Mouse (Mus musculus) naive thymus-derived CD4-positive, alpha-beta T cell, adult 5 months (primary cell): Measurements from ENCODE around the gene Gm13119. TPM values are rescaled to one million over a fixed set of nuclear protein-coding genes. Genes with fewer than 3 reads are reported as not detected.

Source experiments
- polyA plus RNA-seq: library from polyadenylated mRNA; unstranded; fragments of 100-300 nt; shearing (Covaris generic); gene quantifications from one replicate; pipeline ENCODE4 v1.2.1, GENCODE M21; 2017

Gm13119 gene
- polyA plus RNA-seq, result not detected

GRCm38 (mm10) chr4:144357642-144358041, at the start of gene Gm13119:
TSS of gene Gm13119 (plus strand) at chr4:144357942.

GRCm38 (mm10) chr4:144329949-144330348, 27.8 kb upstream of the Gm13119 start, which contains the start of gene Gm13128:
TSS of gene Gm13128 (plus strand) at chr4:144330249.

GRCm38 (mm10) chr4:144377911-144378310, 20.2 kb downstream of the Gm13119 start, which contains the start of gene Pramef20:
TSS of gene Pramef20 (minus strand) at chr4:144377933.

GRCm38 (mm10) chr4:144408290-144408689, 50.5 kb downstream of the Gm13119 start, which contains the start of gene Pramef12:
TSS of gene Pramef12 (minus strand) at chr4:144408464.

Other genes starting within 250 kb of the Gm13119 start
- not detected for gene Oog3, start 195.3 kb upstream of the Gm13119 start, polyA plus RNA-seq
- not detected for gene Oog2, start 167.2 kb upstream of the Gm13119 start, polyA plus RNA-seq
- not detected for gene C87977, start 144.6 kb upstream of the Gm13119 start, polyA plus RNA-seq
- not detected for gene Pramel5, start 77.5 kb upstream of the Gm13119 start, polyA plus RNA-seq
- gene Gm13128, start 27.7 kb upstream of the Gm13119 start, polyA plus RNA-seq, result not detected
- gene Pramef20, start 20.0 kb downstream of the Gm13119 start, polyA plus RNA-seq, result not detected
- not detected for gene Pramef12, start 50.5 kb downstream of the Gm13119 start, polyA plus RNA-seq
- gene 1700012P22Rik, start 80.8 kb downstream of the Gm13119 start, polyA plus RNA-seq, result not detected
- gene Gm9944, start 95.4 kb downstream of the Gm13119 start, polyA plus RNA-seq, result not detected
- not detected for gene Aadacl3, start 105.8 kb downstream of the Gm13119 start, polyA plus RNA-seq
- gene 9430007A20Rik, start 161.9 kb downstream of the Gm13119 start, polyA plus RNA-seq, result not detected
- gene Gm13124, start 207.2 kb downstream of the Gm13119 start, polyA plus RNA-seq, result not detected